Mouse (Mus musculus) natural killer cell, adult 2 months (primary cell): Measurements from ENCODE around the gene Cux2.
A peak's percentile ranks its signal among the peaks of the same experiment; 100 is the strongest.

ENCODE experiments used
- DNase-seq, 2 experiments: peaks; one replicate each; pipeline ENCODE4 v3.0.0; 2022; ENCODE audit warnings: low spot score in 2 of 2

The Cux2 gene

DNA sequence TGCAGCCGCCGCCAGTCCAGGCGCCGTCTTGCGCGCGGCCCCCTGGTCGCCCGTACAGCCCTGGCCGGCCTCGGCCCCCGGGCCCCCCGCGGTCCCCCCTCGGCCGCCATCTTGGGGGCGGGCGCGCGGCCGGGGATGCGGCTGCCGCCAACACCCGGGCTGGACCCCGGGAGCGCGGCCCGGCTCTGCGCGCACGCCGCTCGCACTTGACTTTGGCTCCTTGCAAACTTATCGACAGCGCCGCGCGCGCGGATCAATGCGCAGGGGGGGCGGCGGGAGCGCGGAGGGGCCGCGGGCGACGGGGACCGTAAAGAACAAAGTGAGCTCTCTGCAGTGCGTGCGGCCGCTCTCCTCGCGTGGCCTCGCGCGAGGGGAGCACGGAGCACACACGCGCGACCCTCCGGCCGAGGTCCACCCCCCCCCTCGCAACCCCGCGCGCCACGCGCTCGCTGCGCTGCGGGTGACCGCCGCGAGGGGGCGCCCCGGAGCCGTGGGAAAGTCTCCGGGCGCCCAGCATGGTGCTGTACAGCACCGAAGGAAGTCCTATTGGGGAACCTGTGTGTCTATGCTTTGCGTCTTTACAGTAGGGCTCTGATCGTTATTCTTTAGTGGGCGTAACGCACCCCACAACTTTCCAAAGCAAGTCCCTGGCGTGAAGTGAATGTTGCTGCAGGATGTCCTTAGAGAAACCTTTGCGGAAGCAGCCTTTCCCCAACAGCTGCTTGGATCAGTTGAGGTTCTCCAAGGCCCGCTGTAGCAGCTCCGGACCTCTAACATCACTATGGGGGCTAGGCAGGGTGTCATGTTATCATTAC is at the start of gene Cux2:
Gene Cux2 (minus strand): TSS at position 86 of the 815 bp plus-strand sequence.
- DNase-seq, result peak in 1 of 2 experiments; percentile 34

DNA sequence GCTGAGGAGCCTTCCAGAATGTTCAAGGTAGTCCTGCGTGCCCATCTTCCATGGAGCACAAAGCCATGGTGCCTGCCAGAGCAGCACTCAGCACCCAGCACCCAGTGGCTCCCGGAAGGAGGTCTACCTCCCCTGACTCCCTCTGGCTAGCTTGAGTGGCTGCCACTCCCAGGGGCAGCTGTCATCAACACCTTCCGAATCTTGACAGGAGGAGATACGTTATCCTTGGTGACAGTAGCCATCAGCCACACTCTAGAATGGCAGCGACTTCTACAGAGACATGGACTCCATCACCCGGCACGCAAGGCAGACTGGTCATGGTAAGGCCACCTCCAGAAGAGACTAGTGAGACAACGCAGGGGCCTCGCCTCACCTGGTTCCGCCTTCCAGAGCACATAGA is 44.5 kb upstream of the Cux2 start:
- no peak for DNase-seq

DNA sequence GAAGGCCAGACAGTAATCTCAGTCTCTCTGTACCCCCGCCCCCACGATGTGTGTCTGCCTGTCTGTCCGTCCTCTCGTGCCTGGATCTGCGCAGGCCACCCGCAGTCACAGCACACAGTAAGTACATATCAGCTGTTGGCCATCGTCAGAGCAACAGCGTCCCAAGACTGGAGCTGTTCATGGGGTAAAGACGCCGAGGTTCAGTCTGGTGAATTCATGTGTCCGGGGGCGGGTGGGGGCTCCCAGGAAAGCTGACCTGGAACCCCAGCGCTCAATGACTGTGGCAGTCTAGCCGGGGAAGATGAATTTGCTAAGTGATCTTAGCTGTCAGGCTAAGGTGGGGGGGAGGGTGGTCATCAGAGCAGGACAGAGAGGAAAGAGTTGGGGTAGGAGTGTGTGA is 43.8 kb upstream of the Cux2 start:
- DNase-seq, result no peak

DNA sequence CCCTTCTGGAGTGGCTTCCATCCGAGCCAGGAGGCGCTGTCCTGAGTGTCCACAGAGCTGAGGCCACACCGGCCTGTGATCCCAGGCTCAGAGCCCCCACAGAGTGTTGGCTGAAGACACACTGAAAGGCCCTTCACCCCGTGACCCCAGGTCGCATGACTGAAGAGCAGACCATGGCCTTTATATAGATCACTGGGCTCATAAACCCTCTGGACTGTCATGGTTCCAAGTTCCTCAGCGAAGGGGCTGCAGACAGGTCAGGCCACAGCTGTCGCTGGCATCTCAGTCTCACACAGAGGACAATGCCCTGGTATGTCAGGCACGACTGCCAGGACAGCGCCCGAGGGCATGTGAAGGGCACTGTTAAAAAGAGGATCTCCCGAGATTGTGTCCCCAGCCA is 42.9 kb upstream of the Cux2 start:
- no peak for DNase-seq

DNA sequence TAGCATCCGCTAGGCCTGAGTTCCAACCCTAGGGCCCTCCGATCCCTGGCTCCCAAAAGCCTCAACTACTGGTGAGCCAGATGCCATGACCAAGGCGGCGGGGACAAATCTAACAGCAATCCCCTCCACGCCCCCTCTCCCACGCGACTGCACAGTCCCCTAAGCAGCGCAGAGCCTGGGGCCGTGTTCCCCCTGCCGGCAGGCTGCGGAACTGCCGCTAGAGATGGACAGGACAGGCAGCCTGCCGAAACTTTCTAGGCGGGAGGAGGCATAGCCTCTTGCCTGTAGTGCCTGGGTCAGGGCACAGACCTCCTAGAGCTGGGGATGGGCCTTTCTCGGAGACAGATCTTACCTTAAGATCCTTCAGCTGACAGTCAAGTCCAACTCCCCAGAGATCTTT is 41.2 kb upstream of the Cux2 start:
- DNase-seq, result peak in 1 of 2 experiments; percentile 46

DNA sequence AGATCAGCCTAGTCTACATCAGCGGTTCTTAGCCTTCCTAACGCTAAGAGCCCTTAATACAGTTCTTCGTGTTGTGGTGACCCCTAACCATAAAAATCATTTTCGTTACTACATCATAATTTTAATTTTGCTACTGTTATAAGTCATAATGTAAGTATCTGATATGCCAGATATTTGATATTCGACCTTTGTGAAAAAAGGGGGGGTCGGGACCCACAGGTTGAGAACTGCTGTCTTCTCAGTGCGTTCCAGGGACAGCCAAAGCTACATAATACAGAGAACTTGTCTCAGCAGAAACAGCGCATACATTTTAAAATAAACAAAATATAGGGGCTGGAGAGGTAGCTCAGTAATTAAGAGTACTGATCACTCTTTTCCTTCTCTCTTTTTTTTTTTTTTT is 39.8 kb upstream of the Cux2 start:
- DNase-seq, result no peak

DNA sequence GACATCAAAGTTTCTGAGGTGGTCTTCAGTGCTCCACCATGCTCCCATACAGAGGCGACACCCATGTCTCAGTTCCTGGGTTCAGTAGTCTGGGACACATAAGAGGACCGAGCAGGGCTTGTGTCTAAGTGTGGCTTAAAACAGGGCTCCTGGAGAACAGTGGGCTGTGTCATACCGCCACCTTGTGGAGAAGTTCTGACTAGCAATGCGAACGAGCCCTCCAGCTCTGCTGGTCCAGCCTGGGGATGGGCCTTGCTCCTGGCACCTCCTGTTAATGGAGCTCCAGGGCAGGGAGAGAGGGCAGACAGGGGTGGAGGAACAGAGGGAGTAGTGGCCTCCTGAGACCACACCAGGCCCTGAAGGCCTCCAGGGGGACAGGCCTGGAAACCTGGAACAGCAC is 39.0 kb upstream of the Cux2 start:
- DNase-seq, result peak; percentile 63 to 78

DNA sequence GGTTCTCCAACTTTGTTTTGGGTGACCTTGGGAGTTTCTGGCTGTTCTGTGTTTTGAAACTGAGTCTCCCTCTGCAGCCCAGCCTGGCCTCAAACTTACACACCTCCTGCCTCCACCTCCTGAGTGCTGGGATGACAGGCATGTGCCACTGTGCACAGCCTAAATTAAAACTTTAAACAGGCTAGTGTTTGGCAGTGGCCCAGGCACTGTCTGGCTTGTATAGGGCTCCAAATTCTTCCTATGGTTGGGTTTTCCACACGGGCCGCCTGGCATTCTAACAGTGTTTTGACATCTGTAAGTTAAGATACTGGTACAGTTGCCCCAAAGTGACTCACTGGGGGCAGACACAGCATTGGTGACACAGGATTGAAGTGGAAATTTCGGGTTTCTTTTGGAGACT is 36.2 kb upstream of the Cux2 start:
- DNase-seq, result no peak

DNA sequence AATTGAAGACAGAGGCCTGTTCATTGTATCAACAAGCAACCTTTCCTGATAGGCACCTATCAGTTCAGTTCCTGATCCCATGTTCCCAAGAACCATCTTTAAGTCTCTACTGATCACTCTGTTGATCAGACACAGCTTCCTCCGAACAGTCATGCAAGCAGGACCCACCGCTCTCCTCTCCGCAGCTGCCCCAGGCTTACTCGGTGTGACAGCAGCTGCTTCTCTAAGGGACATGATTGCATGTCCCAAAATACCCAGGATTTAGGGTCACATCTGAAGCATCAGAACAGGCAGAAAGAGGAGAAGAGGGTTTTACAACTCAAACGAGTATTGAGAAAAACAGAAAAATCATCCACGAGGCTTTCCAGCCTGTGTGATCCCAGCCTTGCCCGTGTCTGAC is 35.4 kb upstream of the Cux2 start:
- DNase-seq, result no peak

DNA sequence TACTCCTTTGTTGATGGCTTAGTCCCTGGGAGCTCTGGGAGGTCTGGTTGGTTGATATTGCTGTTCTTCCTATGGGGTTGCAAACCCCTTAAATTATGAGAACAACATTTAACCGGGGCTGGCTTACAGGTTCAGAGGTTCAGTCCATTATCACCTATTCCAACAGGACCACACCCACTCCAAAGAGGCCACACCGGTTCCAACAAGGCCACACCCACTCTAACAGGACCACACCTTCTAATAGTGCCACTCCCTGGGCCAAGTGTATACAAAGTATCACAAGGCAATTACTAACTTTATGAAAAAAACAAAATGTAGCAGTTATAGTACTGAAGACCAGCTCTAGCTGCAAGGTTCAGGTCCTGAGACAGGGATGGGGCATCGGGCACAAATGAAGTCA is 34.6 kb upstream of the Cux2 start:
- DNase-seq, result no peak

DNA sequence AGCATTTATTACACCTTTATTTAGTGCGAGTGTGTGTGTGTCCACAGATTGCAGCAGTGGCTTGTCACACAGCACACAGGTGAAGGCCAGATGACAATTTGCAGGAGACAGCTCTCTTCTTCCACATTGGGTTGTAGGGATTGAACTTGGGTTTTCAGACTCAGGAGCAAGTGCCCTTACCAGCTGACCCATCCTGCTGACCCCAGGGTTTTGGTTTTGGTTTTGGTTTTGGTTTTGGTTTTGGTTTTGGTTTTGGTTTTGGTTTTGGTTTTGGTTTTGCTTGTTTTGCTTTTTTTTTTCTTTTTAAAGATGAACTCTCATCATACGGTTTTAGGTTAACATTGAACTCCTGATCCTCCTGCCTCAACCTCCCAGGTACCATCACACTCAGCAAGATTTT is 33.4 kb upstream of the Cux2 start:
- no peak for DNase-seq

DNA sequence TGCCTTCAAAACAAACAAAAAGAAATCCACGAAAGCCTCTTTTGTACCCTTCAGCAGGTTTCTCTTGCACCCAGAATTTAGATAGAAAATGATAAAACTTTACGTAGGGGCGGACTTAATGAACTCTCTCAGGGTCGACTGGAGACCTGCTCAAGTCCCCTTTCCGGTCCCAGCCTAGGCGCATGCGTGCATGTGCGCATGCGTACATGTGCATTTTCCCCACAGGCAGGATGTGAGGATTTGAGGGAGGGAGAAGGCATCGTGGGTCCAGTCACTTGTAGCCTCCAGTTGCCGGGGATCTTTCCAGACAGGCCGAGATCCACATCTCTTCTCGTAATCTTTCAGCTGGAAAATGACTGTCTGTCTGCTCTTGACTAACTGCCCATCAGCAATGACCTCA is 31.6 kb upstream of the Cux2 start:
- no peak for DNase-seq

DNA sequence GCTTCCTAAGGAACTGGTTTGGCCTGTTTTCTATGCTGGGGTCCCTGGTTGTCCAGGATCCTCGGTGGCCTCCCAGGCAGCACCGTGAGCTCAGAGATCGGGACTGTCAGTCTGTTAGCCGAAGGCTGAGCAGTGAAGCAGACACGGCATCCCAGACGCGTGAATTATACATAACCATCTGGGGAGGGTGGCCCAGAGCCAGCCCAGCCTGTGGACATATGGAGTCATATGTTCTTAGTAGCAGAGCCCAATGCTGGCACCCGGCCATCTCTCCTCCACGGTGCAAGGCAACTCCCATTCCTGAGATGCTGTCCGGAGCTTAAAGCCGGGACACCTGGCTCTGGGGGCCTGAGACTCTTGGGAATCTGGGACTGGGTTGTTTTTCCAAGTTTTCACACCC is 31.0 kb upstream of the Cux2 start:
- no peak for DNase-seq

DNA sequence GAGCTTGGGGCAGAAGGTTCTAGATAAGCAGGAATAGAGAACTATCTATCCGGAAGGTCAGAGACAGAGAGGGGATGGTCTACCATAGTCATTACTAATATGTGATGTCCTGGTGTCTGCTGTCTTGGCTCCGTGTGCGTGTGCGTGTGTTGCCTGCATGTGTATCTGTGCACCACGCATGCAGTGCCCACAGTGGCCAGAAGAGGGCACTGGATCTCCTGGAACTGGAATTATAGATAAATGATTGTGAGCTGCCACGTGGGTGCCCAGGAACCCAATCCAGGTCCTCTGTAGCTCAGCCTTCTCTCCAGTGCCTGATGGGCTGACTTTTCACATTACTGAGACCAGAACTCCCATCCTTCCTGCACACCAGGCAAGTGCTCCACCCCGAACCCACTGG is 29.9 kb upstream of the Cux2 start:
- no peak for DNase-seq

DNA sequence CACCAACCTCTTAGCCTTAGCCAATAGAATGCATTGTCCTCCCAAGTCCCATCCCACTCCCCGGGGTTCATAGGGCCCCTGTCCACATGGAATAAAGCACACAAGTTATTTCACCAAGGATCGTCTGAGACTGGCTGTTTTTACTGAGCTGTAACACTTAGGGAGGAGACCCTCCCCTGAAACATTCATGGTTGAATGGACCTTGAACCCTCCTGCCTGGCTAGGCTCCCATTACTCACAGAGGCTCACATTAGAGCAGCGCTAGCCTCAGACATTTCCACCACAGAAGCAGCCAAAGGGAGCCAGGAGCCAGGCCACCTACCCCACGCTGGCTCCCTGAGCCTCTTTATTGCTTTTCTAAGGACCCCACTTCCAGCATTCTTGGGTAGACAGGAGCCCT is 27.3 kb upstream of the Cux2 start:
- DNase-seq, result no peak

DNA sequence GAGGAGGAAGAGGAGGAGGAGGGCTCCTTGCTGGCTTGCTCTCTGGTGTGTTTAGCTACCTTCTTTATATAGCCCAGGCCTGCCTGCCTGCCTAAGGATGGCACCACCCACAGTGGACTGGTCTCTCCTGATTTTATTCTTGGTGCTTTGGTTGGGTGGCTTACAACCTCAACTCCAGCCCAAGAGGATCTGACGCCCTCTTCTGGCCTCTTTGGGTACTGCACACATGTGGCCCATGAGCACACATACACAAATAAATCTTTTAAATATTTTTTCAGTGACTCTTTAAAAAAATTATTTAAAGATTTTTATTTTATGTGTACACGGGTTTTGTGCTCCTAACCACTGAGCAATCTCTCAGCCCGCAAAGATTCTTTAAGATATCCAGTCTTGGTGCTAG is 25.8 kb upstream of the Cux2 start:
- no peak for DNase-seq

DNA sequence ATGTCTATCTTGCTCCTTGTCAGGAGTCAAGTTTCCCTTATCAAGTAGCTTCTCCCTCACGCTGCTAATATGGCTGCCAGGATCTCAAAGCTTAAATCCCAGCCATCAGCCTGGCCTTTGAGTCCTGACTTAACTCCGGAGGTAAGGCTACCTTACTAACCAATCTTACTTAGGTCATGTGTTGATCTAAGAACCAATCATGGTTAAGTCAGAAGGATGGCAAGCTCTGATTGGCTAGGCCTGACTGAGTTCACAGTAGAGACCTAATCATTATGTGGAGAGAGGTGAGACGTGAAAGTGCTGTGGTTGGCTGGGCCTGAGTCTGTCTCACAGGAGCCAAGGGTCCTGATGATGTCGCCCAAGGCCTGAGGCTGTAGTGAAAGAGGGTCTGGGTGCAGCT is 22.1 kb upstream of the Cux2 start:
- DNase-seq, result no peak

DNA sequence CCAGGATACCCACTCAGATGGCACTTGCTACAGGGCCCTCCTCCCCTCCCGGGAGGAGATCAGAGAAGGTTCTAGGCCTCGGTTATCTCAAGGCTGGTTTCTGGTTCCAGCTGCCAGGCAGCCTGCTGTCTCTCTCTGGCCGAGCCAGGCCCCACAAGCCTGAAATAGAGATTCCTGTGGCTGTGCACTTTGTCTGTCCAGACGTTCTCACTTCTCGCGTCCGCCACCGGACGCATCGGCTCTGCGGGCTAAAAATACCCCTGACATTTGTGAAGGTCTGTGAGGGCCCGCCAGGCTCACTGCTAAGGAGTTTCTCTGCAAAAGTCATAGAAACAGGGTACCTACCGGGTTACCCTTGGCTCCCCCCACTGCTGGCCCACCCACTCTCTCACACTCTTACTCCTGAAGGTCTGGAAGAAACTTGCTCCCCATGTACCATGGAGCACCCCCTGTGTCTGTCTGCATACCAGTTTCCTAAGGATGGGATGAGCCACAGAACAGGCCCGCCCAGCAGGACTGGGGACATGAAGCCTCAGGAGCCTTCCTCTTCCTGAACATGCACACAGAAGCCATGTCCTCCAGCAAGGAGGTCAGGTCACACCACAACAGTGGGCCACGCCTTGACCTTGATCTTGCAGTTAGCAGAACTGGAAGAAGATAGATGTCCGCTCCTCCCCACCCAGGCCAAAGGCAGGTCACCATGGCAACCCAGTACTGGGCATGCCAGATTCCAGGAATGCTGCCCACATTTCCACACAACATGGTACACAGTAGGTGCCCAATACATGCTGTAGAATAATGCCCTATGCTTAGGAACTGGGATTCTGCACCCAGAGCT is 21.3 kb upstream of the Cux2 start:
- no peak for DNase-seq

DNA sequence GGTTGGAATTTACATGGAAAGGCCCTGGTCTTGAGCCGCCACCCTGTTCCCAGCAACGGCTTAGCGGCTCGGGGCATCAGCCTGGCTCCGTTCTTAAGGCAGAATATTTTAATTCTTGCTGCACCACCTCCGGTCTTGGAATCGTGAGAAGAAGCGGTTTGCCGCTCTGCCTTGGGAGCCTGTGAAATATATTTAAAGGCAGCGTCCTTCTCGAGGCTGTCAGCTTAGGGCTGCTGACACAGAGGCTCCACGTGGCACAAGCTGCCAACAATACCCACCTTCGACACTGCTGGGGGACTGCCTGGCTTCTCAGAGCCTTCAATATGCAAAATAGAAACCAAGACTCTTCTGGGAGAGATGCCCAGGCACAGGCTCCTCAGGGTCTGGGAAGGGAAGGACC is 18.7 kb upstream of the Cux2 start:
- no peak for DNase-seq

DNA sequence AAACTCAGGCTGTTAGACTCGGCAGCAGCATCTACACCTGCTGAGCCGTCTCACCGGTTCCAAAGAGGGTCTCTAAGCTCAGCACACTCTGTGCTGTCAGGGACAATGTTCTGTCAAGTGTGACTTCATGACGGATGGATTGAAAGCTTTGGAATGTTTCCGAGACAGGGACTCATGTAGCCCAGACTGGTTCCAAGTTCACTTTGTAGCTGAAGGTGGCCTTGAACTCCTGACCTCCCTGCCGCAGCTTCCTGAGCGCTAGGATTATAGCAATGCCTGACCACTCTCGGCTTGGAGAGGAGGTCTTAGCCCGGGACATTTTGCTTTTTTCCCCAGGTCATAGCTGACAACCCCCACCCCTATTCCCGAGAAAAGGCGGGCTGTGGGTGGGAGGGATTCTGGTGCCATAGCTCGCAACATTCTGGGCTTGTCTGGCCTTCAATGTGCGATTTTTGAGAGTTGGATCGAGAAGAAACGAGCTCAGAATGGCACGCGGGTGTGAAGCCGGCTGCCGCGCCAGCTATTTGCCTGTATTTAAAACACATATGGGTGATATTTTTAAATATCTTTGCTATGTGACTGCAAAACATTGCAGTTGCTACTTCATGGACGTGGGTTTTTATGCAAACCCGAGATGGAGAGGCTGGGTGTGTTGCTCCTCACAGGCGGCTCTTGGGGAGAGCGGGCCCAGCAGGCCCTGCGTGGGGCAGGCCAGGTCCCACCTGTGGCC is 13.5 kb upstream of the Cux2 start:
- no peak for DNase-seq

DNA sequence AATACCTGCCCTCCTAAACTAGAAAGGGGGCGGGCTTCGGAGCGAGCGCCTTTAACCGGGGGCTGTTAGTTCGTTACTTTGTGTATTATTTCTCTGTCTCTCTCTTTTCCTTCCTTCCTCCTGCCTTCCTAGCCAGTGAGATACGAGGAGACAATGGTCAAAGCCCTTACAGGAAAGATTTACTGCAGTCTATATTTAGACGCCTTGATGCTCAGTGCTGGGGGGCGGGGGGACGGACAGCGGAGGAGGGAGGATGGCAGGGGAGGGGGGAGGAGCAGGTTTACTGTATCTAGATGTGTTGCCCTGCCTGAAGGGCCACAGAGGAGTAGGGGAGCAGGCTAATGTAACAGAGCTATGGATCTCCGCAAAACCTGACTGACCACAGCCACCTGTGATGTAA is 12.6 kb upstream of the Cux2 start:
- DNase-seq, result no peak

DNA sequence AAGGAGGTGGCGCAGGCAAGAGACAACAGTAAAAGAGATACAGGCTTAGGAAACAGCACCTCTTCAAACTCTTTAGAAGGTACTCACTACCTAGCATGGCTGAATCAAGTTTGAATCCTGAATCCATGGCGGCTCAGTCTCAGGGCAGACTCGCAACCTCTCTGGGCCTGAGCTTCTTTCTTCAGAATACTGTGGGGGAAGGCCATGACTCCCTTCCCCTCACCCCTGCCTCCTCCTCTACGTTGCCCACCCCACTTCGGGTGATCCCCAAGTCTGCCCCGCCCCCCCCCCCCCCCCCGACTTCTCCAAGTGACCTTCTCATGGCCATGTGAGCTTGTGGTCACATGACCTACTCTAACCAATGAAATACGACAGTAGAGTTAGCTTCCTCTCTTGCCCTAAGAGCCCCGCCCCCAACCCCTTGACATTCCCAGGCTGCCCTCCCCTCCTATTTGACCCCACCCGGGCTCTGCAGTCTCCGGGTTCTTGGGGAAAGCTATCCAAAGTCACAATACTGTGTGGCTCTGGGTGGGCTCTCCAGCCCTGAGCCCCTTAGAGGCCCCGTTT is 10.9 kb upstream of the Cux2 start:
- DNase-seq, result no peak
